Mouse (Mus musculus) intestine, embryonic 15.5 days (tissue): ENCODE measurements at regions not wholly inside any gene's neighbourhood (a gene's known extent, or its start where the extent isn't known, plus 50 kb on each side); places are given as distances from the start of the nearest gene placed in this dataset.

Source experiments
- ATAC-seq: fragments of 200-750 bp; cut with Nextera tagmentation; 2 replicates; pipeline ENCODE4 v1.8.0; 2017; ENCODE audit warnings: moderate TSS enrichment, moderate library complexity
- H3K27ac ChIP-seq: fragments of 300-500 bp; sonication (generic); 2 replicates; pipeline ENCODE4 v1.5.1; 2015; ENCODE audit warnings: mild to moderate bottlenecking, inconsistent platforms
- H3K27me3 ChIP-seq: fragments of 300-500 bp; sonication (generic); replicated peaks from 2 replicates; pipeline ENCODE4 v1.6.1; 2015; ENCODE audit warnings: inconsistent platforms
- H3K36me3 ChIP-seq: fragments of 300-500 bp; sonication (generic); 2 replicates; pipeline ENCODE4 v1.6.1; 2015; ENCODE audit warnings: inconsistent platforms
- H3K4me1 ChIP-seq: fragments of 300-500 bp; sonication (generic); replicated peaks from 2 replicates; pipeline ENCODE4 v1.6.1; 2015; ENCODE audit warnings: inconsistent platforms
- H3K4me2 ChIP-seq: fragments of 300-500 bp; sonication (generic); replicated peaks from 2 replicates; pipeline ENCODE4 v1.6.1; 2015; ENCODE audit warnings: mild to moderate bottlenecking, inconsistent platforms
- H3K4me3 ChIP-seq: fragments of 300-500 bp; sonication (generic); replicated peaks from 2 replicates; pipeline ENCODE4 v1.5.1; 2015; ENCODE audit warnings: inconsistent platforms
- H3K9ac ChIP-seq: fragments of 300-500 bp; sonication (generic); 2 replicates; pipeline ENCODE4 v1.6.1; 2015; ENCODE audit warnings: inconsistent platforms
- H3K9me3 ChIP-seq: fragments of 300-500 bp; sonication (generic); 2 replicates; pipeline ENCODE4 v1.6.1; 2016; ENCODE audit warnings: inconsistent platforms
- WGBS: fragments of 180-500 bp; shearing (Covaris S2); methylation state at CpG from one replicate; pipeline ENCODE4 v1.1.7; 2015; 5-methylcytosine and 5-hydroxymethylcytosine counted together

DNA sequence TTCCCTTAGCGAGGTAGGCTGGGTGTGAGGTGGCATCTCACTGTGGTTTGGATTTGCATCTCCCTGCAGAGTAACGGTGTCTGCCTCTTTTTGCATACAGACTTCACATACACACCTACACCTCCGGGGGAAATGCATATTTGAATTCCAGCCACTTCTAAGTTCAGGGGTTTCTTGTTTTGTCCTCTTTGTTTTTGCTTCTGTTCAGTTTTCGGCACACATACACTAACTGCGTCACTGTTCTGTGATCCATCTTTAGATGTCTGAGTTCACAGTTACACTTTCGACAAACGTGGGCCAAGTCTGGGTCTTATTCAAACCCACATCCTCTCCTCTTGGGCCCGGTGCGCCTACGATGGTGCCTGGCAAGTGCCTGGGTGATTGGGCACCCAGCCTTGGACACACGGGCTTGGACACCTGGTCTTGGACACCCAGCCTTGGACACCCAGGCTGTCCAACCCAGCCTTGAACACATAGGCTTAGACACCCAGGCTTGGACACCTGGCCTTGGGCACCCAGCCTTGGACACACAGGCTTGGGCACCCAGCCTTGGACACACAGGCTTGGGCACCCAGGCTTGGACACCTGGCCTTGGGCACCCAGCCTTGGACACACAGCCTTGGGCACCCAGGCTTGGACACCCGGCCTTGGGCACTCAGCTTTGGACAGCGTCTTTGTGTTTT, 51.2 kb upstream of the Smndc1 start:
- WGBS, result 81% methylated on average over 13 of the region's 13 CpGs
- no peaks in the 10 kb centered on the region for H3K9me3 ChIP-seq
- no peaks in the 10 kb centered on the region for H3K36me3 ChIP-seq
- no peak overlapping the region for H3K4me3 ChIP-seq
- peaks cover 29% of the 10 kb centered on the region for H3K4me1 ChIP-seq
- no peaks in the 10 kb centered on the region for H3K27me3 ChIP-seq
- H3K4me2 ChIP-seq, result no peak overlapping the region
- no peak overlapping the region for H3K9ac ChIP-seq
- ATAC-seq, result no peak
- H3K27ac ChIP-seq, result no peak overlapping the region

DNA sequence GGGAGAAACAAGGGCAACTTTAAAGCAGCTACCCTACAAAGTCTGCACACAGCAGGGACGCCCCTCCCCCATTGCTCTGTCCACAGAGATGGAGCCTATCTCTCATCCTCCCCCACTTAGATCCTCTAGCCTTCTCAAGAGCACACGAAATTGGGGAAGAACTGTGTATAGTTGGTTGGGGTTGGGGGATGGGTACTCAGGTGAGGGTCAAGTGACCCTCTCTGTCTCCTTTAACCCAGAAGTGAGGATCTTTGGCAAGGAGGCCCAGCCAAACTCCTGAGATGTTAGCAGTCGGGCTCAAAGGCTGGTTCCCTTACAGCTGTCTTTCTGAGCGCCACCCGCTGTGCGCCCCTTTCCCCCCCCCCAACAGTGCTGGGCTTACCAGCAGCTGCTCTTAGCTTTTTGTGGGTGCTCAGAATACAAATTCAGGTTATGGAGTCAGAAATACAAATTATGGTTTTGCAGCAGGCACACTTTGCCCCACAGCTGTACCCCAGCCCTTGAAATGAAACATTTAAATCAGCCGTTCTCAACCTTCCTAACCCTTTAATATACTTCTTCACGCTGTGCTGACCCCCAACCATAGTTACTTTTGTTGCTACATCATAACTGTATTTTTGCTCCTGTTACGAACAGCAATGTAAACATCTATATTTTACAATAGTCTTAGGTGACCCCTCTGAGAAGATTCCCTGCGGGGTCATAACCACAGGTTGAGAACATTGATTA, 50.1 kb upstream of the Smndc1 start:
- no peak overlapping the region for H3K4me3 ChIP-seq
- WGBS, result 41% methylated on average over 10 of the region's 10 CpGs
- H3K4me2 ChIP-seq, result no peak overlapping the region
- H3K9ac ChIP-seq, result no peak overlapping the region
- H3K9me3 ChIP-seq, result no peaks in the 10 kb centered on the region
- peaks cover 28% of the 10 kb centered on the region for H3K4me1 ChIP-seq
- H3K36me3 ChIP-seq, result no peaks in the 10 kb centered on the region
- ATAC-seq, result no peak
- no peak overlapping the region for H3K27ac ChIP-seq
- H3K27me3 ChIP-seq, result no peaks in the 10 kb centered on the region
